Mouse (Mus musculus): Measurements from ENCODE around the gene Irf2bp1.

Irf2bp1 gene

GRCm38 (mm10) chr7:19003902-19004630 is at the start of gene Irf2bp1:
Irf2bp1 (plus strand) TSS chr7:19004044.
- peak; percentile 92 for DNase-seq (ENCODE audit: low spot score)

- DNase-seq (ENCODE audit: low spot score): peak; percentile 11
Observed at GRCm38 (mm10) chr7:18957569-18958383, 46.1 kb upstream of the Irf2bp1 start.

- DNase-seq (ENCODE audit: low spot score): no peak
Observed at GRCm38 (mm10) chr7:18958384-18958766, 45.5 kb upstream of the Irf2bp1 start.

- no peak for DNase-seq (ENCODE audit: low spot score)
Observed at GRCm38 (mm10) chr7:18959446-18959845, 44.4 kb upstream of the Irf2bp1 start.

GRCm38 (mm10) chr7:18962171-18962792 is 41.6 kb upstream of the Irf2bp1 start:
- no peak for DNase-seq (ENCODE audit: low spot score)

- no peak for DNase-seq (ENCODE audit: low spot score)
Observed at GRCm38 (mm10) chr7:18962795-18963194, 41.0 kb upstream of the Irf2bp1 start.

- no peak for DNase-seq (ENCODE audit: low spot score)
Observed at GRCm38 (mm10) chr7:18963294-18963843, 40.5 kb upstream of the Irf2bp1 start.

GRCm38 (mm10) chr7:18965312-18965711 is 38.5 kb upstream of the Irf2bp1 start:
- no peak for DNase-seq (ENCODE audit: low spot score)

GRCm38 (mm10) chr7:18967603-18968002 is 36.2 kb upstream of the Irf2bp1 start:
- DNase-seq (ENCODE audit: low spot score): no peak

GRCm38 (mm10) chr7:18970956-18971355 is 32.9 kb upstream of the Irf2bp1 start:
- DNase-seq (ENCODE audit: low spot score): no peak

GRCm38 (mm10) chr7:18978381-18978780 is 25.5 kb upstream of the Irf2bp1 start:
- no peak for DNase-seq (ENCODE audit: low spot score)

GRCm38 (mm10) chr7:18986503-18986902 is 17.3 kb upstream of the Irf2bp1 start:
- no peak for DNase-seq (ENCODE audit: low spot score)

GRCm38 (mm10) chr7:18987100-18987499 is 16.7 kb upstream of the Irf2bp1 start, which contains the start of gene Nanos2:
Nanos2 (plus strand) TSS chr7:18987400.
- no peak for DNase-seq (ENCODE audit: low spot score)

GRCm38 (mm10) chr7:18987747-18988146 is 16.1 kb upstream of the Irf2bp1 start:
- no peak for DNase-seq (ENCODE audit: low spot score)

- no peak for DNase-seq (ENCODE audit: low spot score)
Observed at GRCm38 (mm10) chr7:18988780-18989179, 15.1 kb upstream of the Irf2bp1 start.

- no peak for DNase-seq (ENCODE audit: low spot score)
Observed at GRCm38 (mm10) chr7:18989995-18990394, 13.8 kb upstream of the Irf2bp1 start.

GRCm38 (mm10) chr7:18990601-18991295 is 13.1 kb upstream of the Irf2bp1 start, which contains the start of gene Mypop:
Mypop (plus strand) TSS chr7:18991245.
- peak; percentile 98 for DNase-seq (ENCODE audit: low spot score)

GRCm38 (mm10) chr7:18991660-18992293 is 12.1 kb upstream of the Irf2bp1 start:
- DNase-seq (ENCODE audit: low spot score): peak; percentile 19

- no peak for DNase-seq (ENCODE audit: low spot score)
Observed at GRCm38 (mm10) chr7:18992294-18992675, 11.6 kb upstream of the Irf2bp1 start.

- no peak for DNase-seq (ENCODE audit: low spot score)
Observed at GRCm38 (mm10) chr7:18993036-18993435, 10.8 kb upstream of the Irf2bp1 start.

GRCm38 (mm10) chr7:18998835-18999234 is 5.0 kb upstream of the Irf2bp1 start:
- no peak for DNase-seq (ENCODE audit: low spot score)

Measured in T-cell, adult 2 months (primary cell).